Mouse (Mus musculus) megakaryocyte, embryonic 14.5 days (primary cell): ENCODE results near the gene Sf3b6.
"Not testable (repeated sequence)": the region's sequence is repeated elsewhere in the genome, so short reads cannot be mapped to it uniquely, and the experiment has no call there.

Experiments used
- FLI1 ChIP-seq: IDR thresholded peaks from 2 replicates; pipeline ENCODE4 v1.6.1; 2012; ENCODE audit warnings: low read length, inconsistent platforms, mixed read lengths
- GATA1 ChIP-seq: IDR thresholded peaks from 3 replicates; pipeline ENCODE4 v1.6.1; 2012; ENCODE audit warnings: mixed read lengths, low read length, inconsistent platforms, borderline replicate concordance

DNA sequence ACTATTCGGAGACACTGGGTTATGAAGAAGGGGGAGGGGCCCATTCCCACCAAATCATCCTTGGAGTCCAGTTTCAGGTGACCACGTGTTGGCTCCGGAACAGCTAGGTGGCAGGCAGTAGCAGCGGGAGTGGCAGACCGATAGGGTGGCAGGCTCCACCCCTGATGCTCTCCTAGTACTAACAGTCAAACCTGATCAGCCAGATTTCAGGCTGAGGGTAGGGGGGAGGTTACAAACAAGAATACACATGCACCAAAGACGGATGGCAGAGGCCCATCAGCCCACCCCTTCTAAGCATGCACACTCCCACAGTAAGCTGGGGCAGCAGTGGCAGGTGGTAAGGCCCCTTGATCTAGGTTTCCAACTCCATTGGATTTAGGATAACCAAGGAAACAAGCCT is 19.9 kb upstream of the Sf3b6 start:
- TF ChIP-seq FLI1, GATA1: not testable (repeated sequence)
